Mouse (Mus musculus): ENCODE data around the gene Tcap.
"Not testable (repeated sequence)": the region's sequence is repeated elsewhere in the genome, so short reads cannot be mapped to it uniquely, and the experiment has no call there.

The Tcap gene

DNA sequence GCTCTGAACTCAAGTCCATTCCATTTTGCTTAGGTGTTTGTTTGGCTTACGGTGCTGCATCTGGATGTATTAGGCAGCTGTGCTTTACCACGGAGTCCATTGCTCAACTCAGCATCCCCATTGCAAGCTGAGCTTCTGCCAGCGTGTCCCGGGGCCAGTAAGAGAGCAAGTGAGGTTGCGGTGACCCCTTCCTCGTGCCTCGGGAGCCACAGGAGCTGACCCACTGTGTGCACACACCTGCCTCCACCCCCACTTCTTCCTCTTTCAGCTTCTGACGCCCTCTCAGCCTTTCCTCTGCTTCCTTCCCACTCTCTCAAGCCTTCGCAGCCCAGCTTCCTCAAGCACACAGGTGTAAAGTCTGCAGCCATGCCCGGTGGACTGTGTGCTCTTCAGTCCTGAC, 17.3 kb upstream of the Tcap start:
- DNase-seq (ENCODE audit: low read depth, low spot score): peak; percentile 49
- Histone ChIP-seq H3K27me3 (ENCODE audit: control insufficient read depth, insufficient read depth, low read length, poor library complexity, severe bottlenecking) (no peaks in the 10 kb centered on the region), H3K36me3 (ENCODE audit: control insufficient read depth, insufficient read depth, low read length, poor library complexity, severe bottlenecking) (no peaks in the 10 kb centered on the region; the same call in 1 of the 2 replicates)

DNA sequence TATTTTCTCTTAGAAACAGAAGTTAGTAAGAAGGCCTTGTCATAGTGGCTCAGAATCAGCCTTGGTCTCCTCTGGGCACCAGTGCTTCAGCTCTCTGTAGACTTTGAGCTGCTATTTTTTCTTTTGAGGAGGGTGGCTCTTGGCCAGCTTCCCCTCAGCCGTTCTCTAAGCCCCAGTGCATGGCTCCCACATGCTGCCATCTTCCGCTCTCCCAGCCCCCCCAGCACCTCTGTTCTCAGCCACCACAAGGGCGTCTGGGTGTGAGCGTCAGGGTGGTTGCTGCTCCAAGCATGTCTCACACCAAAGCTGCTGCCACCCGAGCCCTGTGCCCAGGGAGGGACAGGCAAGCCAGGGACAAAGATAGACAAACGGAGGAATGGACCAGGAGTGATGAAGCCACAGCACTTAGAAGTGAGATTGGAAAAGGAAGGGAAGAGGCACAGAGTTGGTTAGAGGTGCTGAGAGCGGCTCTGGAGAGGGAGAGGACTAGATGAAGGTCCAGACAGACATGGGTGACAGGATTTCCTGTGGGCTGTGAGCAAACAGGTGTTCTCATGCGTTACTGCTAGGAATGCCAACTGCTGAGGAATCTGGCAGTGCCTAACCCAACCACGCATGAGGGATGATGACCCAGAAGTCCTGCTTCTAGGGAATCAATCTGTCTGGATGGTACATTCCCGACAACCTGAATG, 16.3 kb upstream of the Tcap start:
- H3K36me3 ChIP-seq (ENCODE audit: control insufficient read depth, insufficient read depth, low read length, poor library complexity, severe bottlenecking): no peaks in the 10 kb centered on the region; the same call in 1 of the 2 replicates
- DNase-seq (ENCODE audit: low read depth, low spot score): no peak
- no peaks in the 10 kb centered on the region for H3K27me3 ChIP-seq (ENCODE audit: control insufficient read depth, insufficient read depth, low read length, poor library complexity, severe bottlenecking)

DNA sequence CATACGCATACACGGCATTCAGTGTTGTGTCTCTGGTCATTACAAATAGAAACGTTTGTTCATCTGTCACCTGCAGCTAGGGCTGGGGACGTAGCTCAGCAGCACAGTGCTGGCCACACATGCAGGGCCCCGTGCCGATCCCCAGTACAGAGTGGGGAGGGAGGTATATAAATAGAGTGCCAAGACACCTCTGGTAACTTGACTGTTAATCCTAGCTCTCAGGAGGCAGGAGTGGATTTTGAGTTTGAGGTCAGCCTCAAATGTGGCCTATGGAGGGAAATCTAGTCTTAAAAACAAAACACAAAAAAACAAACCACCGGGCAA, 15.8 kb upstream of the Tcap start:
- H3K27me3 ChIP-seq (ENCODE audit: control insufficient read depth, insufficient read depth, low read length, poor library complexity, severe bottlenecking): no peaks in the 10 kb centered on the region
- no peaks in the 10 kb centered on the region; the same call in 1 of the 2 replicates for H3K36me3 ChIP-seq (ENCODE audit: control insufficient read depth, insufficient read depth, low read length, poor library complexity, severe bottlenecking)
- DNase-seq (ENCODE audit: low read depth, low spot score): no peak

DNA sequence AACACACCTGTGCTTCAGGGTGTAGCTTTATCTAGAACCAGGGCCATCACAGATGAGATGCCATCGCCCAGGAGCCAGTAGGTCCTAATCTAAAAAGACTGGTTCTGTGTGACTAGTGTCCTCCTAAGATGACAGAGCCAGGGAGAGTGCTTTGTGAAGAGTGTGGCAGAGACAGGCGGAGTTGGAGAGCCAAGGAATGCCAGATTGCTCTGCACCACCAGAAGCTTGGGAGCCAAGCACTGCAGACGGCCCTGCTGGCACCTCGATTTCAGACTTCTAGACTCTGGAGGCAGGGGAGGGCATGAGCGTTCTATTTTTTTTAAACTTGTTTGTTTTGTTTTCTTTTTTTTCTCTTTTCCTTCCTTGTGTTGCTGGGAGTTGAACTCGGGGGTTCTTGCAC, 14.3 kb upstream of the Tcap start:
- no peaks in the 10 kb centered on the region for H3K27me3 ChIP-seq (ENCODE audit: control insufficient read depth, insufficient read depth, low read length, poor library complexity, severe bottlenecking)
- H3K36me3 ChIP-seq (ENCODE audit: control insufficient read depth, insufficient read depth, low read length, poor library complexity, severe bottlenecking): no peaks in the 10 kb centered on the region; the same call in 1 of the 2 replicates
- no peak for DNase-seq (ENCODE audit: low read depth, low spot score)

DNA sequence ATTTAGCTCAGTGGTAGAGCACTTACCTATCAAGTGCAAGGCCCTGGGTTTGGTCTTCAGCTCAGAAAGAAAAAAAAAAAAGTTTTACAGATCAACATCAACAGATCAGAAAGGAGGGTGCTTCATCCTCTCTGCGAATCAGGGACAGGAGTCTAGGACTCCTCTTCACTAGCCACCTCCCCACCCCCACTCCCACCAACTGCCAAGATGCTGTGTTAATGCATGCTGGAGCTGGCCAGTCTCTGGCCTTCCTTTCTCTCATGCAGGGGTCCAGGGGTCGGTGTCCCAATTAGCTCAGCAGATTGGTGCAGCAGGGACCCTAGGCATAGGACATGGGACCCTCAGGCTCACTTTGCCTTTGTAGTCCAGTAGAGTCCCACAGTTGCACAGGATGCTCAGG, 13.0 kb upstream of the Tcap start:
- peaks cover 6% of the 10 kb centered on the region for H3K36me3 ChIP-seq (ENCODE audit: control insufficient read depth, insufficient read depth, low read length, poor library complexity, severe bottlenecking)

DNA sequence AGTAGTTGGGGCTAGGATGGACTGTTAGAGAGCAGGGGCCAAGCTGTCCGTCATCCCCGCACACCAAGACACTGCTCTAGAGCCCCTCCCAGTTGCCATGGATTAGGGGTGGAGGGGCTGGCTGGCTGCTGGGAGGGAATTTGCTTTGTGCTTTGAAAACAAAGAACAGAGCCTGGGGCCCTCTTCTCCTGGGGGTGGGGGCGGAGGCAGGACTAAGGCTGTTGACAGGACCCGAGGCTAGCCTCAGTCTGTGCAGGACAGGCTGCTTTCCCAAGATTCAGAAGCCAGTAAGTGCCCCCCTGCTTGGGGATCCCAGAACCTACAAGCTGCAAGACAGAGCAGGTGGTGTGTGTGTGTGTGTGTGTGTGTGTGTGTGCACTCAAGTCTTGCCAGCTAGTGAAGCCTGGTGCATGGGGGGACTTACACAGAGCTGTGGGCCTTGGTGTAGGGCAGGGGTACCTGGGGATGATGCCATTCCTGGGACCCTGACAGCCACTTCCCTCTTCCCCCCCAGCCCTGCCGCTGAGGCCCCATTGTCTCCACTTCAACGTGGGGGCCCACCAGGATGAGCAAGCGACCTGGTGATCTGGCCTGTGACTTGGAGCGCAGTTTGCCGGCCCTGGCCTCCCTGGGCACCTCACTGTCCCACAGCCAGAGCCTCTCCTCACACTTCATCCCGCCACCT, 11.9 kb upstream of the Tcap start:
- Histone ChIP-seq H3K36me3 (ENCODE audit: control insufficient read depth, insufficient read depth, low read length, poor library complexity, severe bottlenecking) (peaks cover 6% of the 10 kb centered on the region), H3K27me3 (ENCODE audit: control insufficient read depth, insufficient read depth, low read length, poor library complexity, severe bottlenecking) (no peaks in the 10 kb centered on the region)
- DNase-seq (ENCODE audit: low read depth, low spot score): no peak

More for the DNA sequence above, 13.0 kb upstream of the Tcap start:
- H3K27me3 ChIP-seq (ENCODE audit: control insufficient read depth, insufficient read depth, low read length, poor library complexity, severe bottlenecking): no peaks in the 10 kb centered on the region
- no peak for DNase-seq (ENCODE audit: low read depth, low spot score)

DNA sequence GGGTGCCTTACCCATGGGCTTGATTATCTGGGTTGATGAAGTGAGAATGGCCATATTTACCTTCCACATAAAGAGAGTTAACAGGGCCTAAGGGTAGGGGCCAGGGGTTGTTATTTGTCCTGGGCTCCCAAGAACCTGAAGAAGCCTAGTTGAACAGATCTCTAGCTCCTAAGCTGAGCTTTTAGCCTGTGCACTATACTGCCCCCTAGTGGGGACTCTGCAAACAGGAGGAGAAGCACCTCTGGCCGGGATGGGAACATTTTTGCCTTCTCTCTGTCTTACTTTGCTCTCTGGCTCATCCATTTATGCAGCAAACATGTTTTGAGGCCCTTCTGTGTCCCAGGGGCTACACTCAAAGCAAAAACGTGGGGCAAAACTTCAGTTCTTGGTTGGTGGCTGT, 11.2 kb upstream of the Tcap start:
- DNase-seq (ENCODE audit: low read depth, low spot score): peak; percentile 82
- H3K36me3 ChIP-seq (ENCODE audit: control insufficient read depth, insufficient read depth, low read length, poor library complexity, severe bottlenecking): peaks cover 9% of the 10 kb centered on the region

DNA sequence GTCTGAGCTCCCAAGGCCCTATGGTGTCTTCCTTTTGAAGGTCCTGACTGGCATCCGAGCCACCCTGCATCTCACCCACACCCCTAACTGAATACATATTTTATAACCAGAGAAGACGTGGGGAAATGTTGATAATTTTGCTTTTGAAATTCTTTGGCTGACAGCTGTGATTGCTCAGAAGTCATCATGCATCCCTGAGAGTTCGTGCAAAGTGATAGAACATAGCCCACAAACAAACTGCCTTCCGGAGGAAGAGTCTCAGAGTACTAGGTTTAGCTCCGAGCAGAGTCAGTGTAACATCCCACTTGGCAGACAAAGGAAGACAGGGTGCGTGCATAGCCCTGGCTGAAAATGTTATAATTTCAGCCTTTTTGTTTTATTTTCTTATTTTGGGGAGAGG, 10.4 kb upstream of the Tcap start:
- no peaks in the 10 kb centered on the region for H3K27me3 ChIP-seq (ENCODE audit: control insufficient read depth, insufficient read depth, low read length, poor library complexity, severe bottlenecking)
- H3K36me3 ChIP-seq (ENCODE audit: control insufficient read depth, insufficient read depth, low read length, poor library complexity, severe bottlenecking): peaks cover 9% of the 10 kb centered on the region
- no peak for DNase-seq (ENCODE audit: low read depth, low spot score)

More for the DNA sequence above, 11.2 kb upstream of the Tcap start:
- no peaks in the 10 kb centered on the region for H3K27me3 ChIP-seq (ENCODE audit: control insufficient read depth, insufficient read depth, low read length, poor library complexity, severe bottlenecking)

DNA sequence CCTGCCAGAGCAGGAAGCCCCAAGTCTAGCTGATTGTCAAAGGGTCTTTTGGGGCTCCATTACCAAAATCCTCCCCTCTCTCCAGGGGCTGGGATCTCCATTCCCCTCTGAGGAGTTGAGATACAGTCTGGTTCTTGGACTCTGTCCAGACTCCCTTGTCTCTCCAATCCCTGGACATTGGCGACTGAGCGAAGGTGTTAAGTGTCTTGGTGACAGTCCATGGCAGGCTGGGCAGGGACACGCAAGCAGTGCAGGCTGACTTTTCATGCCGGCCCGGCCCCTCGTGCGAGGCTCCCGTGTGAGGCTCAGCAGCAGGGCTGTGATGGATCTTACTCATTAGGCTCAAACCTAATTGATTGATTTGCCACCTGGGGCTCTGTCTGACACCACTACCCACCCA, 9.3 kb upstream of the Tcap start:
- no peak for DNase-seq (ENCODE audit: low read depth, low spot score)
- peaks cover 9% of the 10 kb centered on the region for H3K36me3 ChIP-seq (ENCODE audit: control insufficient read depth, insufficient read depth, low read length, poor library complexity, severe bottlenecking)
- H3K27me3 ChIP-seq (ENCODE audit: control insufficient read depth, insufficient read depth, low read length, poor library complexity, severe bottlenecking): no peaks in the 10 kb centered on the region

DNA sequence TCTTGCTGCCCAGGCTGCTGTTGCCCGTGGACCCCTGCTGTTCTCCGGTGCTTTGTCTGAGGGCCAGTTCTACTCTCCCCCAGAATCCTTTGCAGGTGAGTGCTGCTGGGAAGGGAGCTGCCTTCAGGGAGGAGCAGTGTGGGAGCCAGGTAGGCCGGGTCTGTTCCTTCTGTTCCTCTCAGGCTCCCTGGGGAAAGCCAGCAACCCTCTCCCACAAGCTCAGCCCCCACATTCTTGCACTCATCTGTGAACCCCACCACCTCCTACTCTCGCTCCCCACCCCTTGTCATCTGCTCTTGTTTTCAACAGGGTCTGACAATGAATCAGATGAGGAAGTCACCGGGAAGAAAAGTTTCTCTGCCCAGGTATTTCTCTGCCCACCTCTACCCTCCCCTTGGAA, 6.9 kb upstream of the Tcap start:
- Histone ChIP-seq H3K27me3 (ENCODE audit: control insufficient read depth, insufficient read depth, low read length, poor library complexity, severe bottlenecking) (no peaks in the 10 kb centered on the region), H3K36me3 (ENCODE audit: control insufficient read depth, insufficient read depth, low read length, poor library complexity, severe bottlenecking) (peaks cover 15% of the 10 kb centered on the region)
- DNase-seq (ENCODE audit: low read depth, low spot score): no peak

DNA sequence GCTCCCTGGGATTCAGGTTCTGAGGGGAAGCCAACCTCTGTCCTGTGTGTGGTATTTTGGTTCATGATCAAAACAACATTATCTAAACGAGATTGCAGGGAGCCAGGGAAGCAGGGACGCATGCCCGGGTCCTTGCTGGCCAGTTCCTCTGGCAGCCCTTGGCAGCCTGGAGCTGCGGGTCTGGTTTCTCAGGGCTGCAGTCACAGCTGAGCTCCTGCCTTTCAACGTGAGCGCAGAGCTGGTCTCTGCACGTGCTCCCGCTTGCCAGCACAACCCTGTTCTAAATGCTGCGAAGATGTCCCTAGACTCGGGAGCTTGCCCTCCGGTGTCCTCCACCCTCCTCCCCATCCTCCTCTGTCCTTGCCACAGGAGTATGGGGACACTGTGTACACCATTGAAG, 5.8 kb upstream of the Tcap start:
- no peaks in the 10 kb centered on the region for H3K27me3 ChIP-seq (ENCODE audit: control insufficient read depth, insufficient read depth, low read length, poor library complexity, severe bottlenecking)
- H3K36me3 ChIP-seq (ENCODE audit: control insufficient read depth, insufficient read depth, low read length, poor library complexity, severe bottlenecking): peaks cover 15% of the 10 kb centered on the region
- no peak for DNase-seq (ENCODE audit: low read depth, low spot score)

DNA sequence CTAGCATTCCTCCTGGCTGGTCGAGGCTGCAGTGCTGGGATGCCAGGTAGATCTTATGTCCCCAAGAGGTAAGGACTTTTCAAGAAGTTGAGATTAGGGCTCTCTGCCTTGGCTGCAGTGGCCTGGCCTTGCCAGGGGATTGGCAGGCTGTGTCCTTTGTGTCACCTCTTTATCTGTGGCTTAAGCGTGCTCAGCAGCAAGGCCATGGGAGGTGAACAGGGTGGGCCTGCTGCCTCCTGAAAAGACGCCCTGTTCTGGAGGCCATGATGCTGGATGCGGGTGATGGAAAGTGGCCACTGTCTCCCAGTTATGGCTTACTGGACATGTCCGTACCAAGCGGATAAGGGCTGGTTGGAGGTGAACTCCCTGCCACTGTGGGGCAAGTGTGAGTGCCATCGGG, 4.2 kb upstream of the Tcap start:
- DNase-seq (ENCODE audit: low read depth, low spot score): no peak
- peaks cover 15% of the 10 kb centered on the region for H3K36me3 ChIP-seq (ENCODE audit: control insufficient read depth, insufficient read depth, low read length, poor library complexity, severe bottlenecking)
- no peaks in the 10 kb centered on the region for H3K27me3 ChIP-seq (ENCODE audit: control insufficient read depth, insufficient read depth, low read length, poor library complexity, severe bottlenecking)

DNA sequence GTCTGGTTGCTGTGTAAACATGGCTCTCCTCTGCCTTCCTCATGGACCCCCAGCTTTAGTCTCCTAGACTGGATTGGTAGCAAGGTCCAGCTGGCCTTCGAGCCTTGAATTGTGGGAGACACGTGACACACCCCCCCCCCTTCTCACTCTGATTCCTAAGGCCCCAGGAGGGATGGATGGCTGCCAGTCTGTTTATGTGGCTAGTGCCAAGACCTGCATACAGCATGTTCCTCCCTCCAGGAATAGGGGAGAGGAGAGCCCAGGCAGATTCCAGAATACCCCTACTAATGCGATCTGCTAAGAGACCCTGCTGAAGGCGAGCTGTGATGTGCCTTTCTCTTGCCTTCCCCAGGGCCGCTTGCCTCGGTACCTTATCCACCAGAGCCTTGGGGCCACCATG, 3.5 kb upstream of the Tcap start:
- H3K27me3 ChIP-seq (ENCODE audit: control insufficient read depth, insufficient read depth, low read length, poor library complexity, severe bottlenecking): no peaks in the 10 kb centered on the region
- no peak for DNase-seq (ENCODE audit: low read depth, low spot score)
- peaks cover 14% of the 10 kb centered on the region for H3K36me3 ChIP-seq (ENCODE audit: control insufficient read depth, insufficient read depth, low read length, poor library complexity, severe bottlenecking)

DNA sequence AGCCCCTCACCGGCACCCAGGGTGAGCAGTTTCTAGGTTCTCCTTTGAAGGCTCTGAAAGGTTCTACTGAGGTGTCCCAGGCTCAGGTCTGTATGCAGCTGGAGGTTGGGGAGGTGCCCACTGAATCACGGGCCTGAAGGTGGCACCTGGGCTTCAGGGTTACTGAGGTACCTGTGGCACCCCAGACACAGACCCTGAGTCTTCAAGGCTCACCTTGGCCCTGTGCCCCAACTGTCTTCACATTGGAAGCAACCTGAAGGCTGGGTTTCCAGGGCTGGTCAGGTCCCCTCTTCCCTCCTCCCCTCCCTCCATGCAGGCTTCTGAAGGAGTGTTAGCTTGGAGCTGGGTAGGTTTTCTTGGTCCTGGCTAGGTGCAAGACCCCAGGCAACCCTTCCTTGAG, 2.0 kb upstream of the Tcap start:
- H3K36me3 ChIP-seq (ENCODE audit: control insufficient read depth, insufficient read depth, low read length, poor library complexity, severe bottlenecking): peaks cover 9% of the 10 kb centered on the region
- no peaks in the 10 kb centered on the region for H3K27me3 ChIP-seq (ENCODE audit: control insufficient read depth, insufficient read depth, low read length, poor library complexity, severe bottlenecking)
- no peak for DNase-seq (ENCODE audit: low read depth, low spot score)

DNA sequence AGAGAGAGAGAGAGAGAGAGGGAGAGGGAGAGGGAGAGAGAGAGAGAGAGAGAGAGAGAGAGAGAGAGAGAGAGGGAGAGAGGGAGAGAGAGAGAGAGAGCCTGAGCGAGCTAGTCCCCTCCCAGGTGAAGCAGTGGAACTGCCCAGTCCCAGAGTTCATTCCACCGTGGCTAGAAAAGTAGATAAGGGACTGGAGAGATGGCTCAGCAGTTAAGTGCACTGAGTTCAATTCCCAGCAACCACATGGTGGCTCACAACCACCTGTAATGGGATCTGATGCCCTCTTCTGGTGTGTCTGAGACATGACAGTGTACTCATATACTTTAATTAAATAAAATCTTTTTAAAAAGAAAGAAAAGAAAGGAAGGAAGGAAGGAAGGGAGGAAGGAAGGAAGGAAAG, 1.2 kb upstream of the Tcap start:
- DNase-seq (ENCODE audit: low read depth, low spot score); H3K27me3 ChIP-seq (ENCODE audit: control insufficient read depth, insufficient read depth, low read length, poor library complexity, severe bottlenecking); H3K36me3 ChIP-seq (ENCODE audit: control insufficient read depth, insufficient read depth, low read length, poor library complexity, severe bottlenecking): not testable (repeated sequence)

DNA sequence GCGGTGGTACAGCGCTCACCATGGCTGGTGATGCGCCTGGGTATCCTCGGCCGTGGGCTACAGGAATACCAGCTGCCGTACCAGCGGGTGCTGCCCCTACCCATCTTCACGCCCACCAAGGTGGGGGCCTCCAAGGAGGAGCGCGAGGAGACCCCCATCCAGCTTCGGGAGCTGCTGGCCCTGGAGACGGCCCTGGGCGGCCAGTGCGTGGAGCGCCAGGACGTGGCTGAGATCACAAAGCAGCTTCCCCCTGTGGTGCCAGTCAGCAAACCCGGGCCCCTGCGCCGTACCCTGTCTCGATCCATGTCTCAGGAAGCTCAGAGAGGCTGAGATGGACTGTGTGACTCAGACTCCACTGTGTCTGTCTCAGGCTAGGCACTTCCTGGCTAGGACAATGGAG, 605 bp downstream of the Tcap start:
- DNase-seq (ENCODE audit: low read depth, low spot score): no peak
- H3K27me3 ChIP-seq (ENCODE audit: control insufficient read depth, insufficient read depth, low read length, poor library complexity, severe bottlenecking): no peaks in the 10 kb centered on the region
- peaks cover 6% of the 10 kb centered on the region for H3K36me3 ChIP-seq (ENCODE audit: control insufficient read depth, insufficient read depth, low read length, poor library complexity, severe bottlenecking)

Data from splenic B cell, adult 2 months (primary cell).